Mouse (Mus musculus) gastrocnemius, postnatal 14 days (tissue): ENCODE measurements around the gene Gatad2b. TPM values are rescaled to one million over a fixed set of nuclear protein-coding genes. Genes with fewer than 3 reads are reported as not detected.

ENCODE experiments used
- DNase-seq: peaks from one replicate; pipeline ENCODE4 v3.0.0; 2021; ENCODE audit warnings: mixed read lengths
- intact Hi-C: fragments of 180-260 bp; cut with DNase I; formaldehyde crosslinking; loops from one replicate; pipeline ENCODE4 v1.15.1; 2025; ENCODE audit warnings: low total_unique reads
- total RNA-seq, 2 experiments: library from RNA; stranded (reverse); gene quantifications; 2 replicates each; pipeline ENCODE4 v1.2.3; 2021

Gene Gatad2b
- total RNA-seq, 2 experiments from 2014 or later, result 41.5 to 43.2 TPM

DNA sequence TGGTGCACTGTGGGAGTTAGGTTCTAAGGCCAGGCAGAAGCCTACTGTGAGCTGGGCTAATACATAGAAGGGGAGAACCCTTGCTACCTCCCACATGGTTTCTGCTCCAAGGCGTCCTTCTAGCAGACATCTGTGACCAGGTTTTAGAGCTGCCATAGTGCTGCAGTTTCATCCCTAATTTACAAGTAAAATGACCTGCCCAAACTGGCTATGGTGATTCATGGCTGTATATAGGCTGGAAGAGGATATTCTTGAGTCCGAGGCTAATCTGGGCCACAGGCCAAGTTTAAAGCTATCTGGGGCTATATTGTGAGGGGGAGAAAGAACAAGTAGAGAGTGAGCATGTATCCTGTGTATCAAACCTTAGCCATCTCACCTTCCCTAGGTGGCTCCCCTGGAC is 76.1 kb downstream of the Gatad2b start:
- DNase-seq, result no peak
- intact Hi-C loops, result no loop called here

DNA sequence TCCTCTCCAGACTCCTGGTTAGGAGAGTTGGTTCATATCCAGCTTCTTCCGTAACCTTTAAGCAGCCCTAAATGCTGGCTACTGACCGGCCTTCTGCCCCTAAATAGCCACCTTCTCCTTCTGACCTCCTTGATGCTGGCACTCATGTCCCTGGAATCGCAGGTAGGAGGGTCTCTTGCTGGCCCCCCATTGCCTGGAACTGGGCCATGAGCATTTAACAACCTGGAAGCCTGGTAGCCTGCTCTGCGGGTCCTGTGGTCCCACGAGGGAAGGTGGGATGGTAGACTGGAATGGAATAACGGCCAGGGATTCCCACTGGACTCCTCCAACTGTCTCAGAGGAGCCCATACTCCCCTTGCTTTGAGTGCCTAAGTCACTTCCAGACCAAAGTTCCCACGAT is 78.9 kb downstream of the Gatad2b start:
- no peak for DNase-seq
- intact Hi-C loops, result loop anchor here (5.0 to 10.0 kb wide), 3 partner anchors 80 to 155 kb away; partner anchors contain the start of genes Dennd4b and Gatad2b

- DNase-seq, result no peak
- intact Hi-C loops, result loop anchor here (5.0 to 10.0 kb wide), 3 partner anchors 81 to 156 kb away; partner anchors contain the start of genes Dennd4b and Gatad2b
Measured at GRCm38 (mm10) chr3:90372817-90373216, 79.8 kb downstream of the Gatad2b start.

- intact Hi-C loops, result loop anchor here (5.0 to 10.0 kb wide), 3 partner anchors 81 to 156 kb away; partner anchors contain the start of genes Dennd4b and Gatad2b
- DNase-seq, result peak; percentile 77
Measured at GRCm38 (mm10) chr3:90373432-90374028, 80.6 kb downstream of the Gatad2b start.

GRCm38 (mm10) chr3:90374368-90374767 is 81.4 kb downstream of the Gatad2b start:
- no peak for DNase-seq
- intact Hi-C loops, result loop anchor here (5.0 to 10.0 kb wide), 3 partner anchors 82 to 157 kb away; partner anchors contain the start of genes Dennd4b and Gatad2b

DNA sequence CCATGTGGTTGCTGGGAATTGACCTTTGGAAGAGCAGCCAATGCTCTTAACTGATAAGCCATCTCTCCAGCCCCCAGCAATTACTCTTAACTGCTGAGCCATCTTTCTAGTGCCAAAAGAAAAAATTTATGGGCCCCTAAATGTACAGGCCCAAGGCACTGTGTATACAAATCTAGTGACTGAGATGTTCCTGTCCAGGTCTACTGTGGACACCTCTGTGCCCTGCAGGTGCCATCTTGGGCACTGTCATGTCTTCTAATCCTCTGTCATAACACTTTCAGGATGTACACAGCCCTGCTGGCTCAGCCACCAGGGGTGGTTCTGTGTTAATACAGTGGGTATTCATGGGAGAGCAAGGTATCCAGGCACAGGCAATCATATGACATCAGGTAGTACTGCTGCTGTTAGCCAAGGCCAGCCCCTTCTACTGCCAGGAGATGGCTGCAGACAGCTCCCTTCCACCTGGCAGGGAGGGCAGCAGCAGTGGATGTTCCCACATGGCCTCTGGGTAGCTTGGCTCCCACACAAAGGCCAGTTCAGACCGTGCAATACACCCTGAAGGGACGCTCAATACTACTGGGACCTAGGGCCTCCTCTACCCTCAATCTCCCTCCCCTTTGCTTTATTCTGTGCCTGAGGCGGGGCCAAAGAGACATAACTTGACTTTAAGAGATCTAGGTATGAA is 82.7 kb downstream of the Gatad2b start:
- intact Hi-C loops, result loop anchor here (10.0 kb wide), 1 partner anchor 111 kb away; the partner anchor contains the start of gene Dennd4b
- no peak for DNase-seq

- DNase-seq, result no peak
- intact Hi-C loops, result loop anchor here (10.0 kb wide), 1 partner anchor 111 kb away; the partner anchor contains the start of gene Dennd4b
Measured at GRCm38 (mm10) chr3:90376247-90376585, 83.2 kb downstream of the Gatad2b start.

- DNase-seq, result no peak
- intact Hi-C loops, result loop anchor here (10.0 kb wide), 1 partner anchor 114 kb away; the partner anchor contains the start of gene Dennd4b
Measured at GRCm38 (mm10) chr3:90378496-90378895, 85.5 kb downstream of the Gatad2b start.

- no peak for DNase-seq
- intact Hi-C loops, result no loop called here
Measured at GRCm38 (mm10) chr3:90381727-90382126, 88.7 kb downstream of the Gatad2b start.

DNA sequence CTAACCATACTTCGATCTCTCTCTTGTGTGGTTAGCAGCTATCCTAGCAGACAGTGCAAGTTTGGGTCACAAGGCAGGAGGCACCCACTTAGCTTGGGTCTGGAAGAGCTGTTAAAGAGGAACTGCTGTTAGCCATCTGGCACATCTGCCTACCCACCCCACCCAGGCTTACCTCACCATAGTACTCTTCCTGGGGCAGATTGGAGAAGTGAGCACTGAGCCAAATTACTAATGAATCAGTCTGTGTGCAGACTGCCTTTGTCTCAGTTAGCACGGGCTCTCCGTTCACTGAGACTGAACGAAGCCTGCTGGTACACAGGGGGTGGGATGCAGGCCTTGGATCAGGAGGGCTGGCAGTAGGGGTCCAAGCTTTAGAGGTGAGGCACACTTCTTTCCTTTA is 90.7 kb downstream of the Gatad2b start:
- intact Hi-C loops, result no loop called here

GRCm38 (mm10) chr3:90384851-90385375 is 91.9 kb downstream of the Gatad2b start:
- DNase-seq, result no peak
- intact Hi-C loops, result no loop called here

More for the DNA sequence above, 90.7 kb downstream of the Gatad2b start:
- no peak for DNase-seq

- intact Hi-C loops, result no loop called here
- DNase-seq, result no peak
Measured at GRCm38 (mm10) chr3:90386817-90387216, 93.8 kb downstream of the Gatad2b start.

- DNase-seq, result peak; percentile 44
- intact Hi-C loops, result no loop called here
Measured at GRCm38 (mm10) chr3:90387483-90387882, 94.5 kb downstream of the Gatad2b start.

- DNase-seq, result no peak
- intact Hi-C loops, result no loop called here
Measured at GRCm38 (mm10) chr3:90388192-90388591, 95.2 kb downstream of the Gatad2b start.

GRCm38 (mm10) chr3:90388726-90389510 is 95.9 kb downstream of the Gatad2b start:
- intact Hi-C loops, result no loop called here
- peak; percentile 53 for DNase-seq

DNA sequence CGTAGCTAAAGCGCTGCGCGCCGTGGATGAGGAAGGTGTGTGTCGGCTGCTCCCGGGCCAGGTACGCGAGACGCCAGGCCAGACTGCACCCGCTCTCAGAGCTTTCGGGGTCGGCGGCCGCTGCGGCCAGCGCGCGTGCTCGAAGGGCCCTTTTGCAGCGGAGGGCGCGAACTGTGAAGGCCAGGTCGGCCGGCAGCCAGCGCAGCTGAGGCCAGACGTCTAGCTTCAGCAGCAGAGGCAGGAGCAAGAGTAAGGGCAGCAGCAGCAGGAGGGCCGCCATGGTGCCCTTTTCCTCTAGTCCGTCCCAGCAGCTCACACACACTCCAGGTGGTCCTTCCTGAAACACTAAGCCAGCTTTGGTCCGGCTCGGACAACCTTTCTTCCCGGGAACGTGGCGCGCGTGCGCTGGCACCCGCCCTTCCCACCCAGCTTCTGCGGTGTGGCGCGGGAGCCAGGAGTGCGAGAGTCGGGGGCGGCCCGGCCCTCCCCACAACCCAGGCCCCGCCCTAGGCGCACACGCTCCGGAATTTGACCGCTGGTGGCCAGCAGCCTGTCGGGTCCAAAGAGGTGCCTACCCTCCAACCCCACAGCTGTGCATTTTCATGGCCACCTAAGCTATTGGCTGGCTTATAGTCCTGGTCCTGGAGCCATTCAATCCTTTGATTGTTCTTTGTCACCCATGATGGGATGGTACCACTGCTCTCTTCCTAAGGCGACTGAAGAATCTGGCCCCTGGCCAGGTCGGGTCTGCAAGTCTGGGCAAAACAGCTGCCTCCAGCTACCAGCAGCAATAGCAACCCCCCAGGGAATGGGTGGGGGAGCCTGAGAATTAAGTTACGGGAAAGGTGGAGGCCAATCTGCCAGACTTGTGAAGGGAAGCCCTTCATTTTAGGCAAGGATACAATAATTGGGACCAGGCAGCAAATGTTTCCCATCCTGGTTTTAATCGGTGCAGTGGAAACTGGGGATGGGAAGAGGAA is 96.8 kb downstream of the Gatad2b start, which contains the start of gene Slc27a3:
Slc27a3 (minus strand) TSS at position 428 of the 980 bp plus-strand sequence.
- peak; percentile 60 for DNase-seq
- intact Hi-C loops, result no loop called here

DNA sequence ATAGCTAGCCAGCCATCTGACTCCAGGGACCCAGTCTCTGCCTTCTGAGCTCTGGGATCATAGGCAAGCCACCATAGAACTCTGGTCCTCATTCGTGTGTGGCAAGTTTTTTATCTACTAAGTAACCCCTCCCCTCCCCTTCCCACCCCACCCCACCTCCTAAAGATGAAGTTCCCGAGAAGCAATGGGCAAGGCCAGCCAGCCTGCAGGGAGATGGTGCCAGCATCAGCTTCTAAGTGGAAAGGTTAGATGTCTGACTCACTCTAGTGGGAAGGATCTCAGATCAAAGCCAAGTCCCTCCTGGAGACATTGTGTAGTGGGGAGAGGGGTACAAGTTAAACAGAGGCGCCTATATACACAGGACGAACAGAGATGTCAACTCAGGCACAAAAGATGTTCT is 98.0 kb downstream of the Gatad2b start:
- intact Hi-C loops, result no loop called here
- DNase-seq, result no peak

DNA sequence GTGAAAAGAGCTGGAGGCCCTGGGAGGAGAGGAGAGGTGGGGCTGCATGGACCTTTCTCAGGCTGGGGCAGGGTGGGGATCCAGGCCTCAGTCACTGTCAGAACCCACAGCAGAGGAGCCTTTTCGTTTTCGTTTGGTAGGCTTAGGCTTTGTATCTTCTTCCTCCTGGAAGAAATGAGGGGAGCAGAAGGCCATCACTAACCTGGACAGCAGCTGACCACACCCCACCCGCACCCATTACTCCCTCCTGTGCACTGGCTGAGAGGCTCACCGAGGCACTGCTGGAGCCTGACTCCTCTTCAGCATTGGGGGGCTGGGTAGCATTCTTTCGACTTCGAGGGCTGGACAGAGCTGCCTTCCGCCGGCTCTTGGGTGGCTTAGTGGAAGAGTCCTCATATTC is 99.0 kb downstream of the Gatad2b start:
- intact Hi-C loops, result no loop called here
- no peak for DNase-seq

DNA sequence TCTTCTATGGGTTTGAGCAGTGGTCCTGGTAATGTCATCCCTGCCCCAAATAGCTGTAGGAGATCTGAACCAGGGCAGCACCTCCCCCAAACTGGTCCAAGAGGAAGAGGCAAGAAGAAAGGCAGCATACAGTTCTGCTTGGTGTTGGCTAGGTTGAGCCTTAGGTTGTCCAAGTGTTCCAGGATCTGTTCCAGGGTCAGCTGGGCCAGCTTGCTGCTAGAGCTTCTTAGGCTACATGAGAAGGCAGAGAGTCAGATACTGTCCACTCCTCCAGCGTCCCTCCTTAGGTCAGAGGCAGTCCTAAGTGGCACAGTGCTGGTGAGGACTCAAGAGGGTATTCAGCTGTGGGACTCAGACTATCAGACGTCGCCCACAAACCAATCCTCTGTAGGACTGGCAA is 99.7 kb downstream of the Gatad2b start:
- DNase-seq, result peak; percentile 32
- intact Hi-C loops, result no loop called here
